Mouse (Mus musculus): ENCODE measurements around the gene Stkld1. TPM values are rescaled to one million over a fixed set of nuclear protein-coding genes. Genes with fewer than 3 reads are reported as not detected.
"Not testable (repeated sequence)": the region's sequence is repeated elsewhere in the genome, so short reads cannot be mapped to it uniquely, and the experiment has no call there.

Stkld1 gene
- polyA plus RNA-seq (2017; shearing (Covaris generic)), result under 1 TPM in 1 of 2 experiments, not detected in 1; 0.42 TPM

DNA sequence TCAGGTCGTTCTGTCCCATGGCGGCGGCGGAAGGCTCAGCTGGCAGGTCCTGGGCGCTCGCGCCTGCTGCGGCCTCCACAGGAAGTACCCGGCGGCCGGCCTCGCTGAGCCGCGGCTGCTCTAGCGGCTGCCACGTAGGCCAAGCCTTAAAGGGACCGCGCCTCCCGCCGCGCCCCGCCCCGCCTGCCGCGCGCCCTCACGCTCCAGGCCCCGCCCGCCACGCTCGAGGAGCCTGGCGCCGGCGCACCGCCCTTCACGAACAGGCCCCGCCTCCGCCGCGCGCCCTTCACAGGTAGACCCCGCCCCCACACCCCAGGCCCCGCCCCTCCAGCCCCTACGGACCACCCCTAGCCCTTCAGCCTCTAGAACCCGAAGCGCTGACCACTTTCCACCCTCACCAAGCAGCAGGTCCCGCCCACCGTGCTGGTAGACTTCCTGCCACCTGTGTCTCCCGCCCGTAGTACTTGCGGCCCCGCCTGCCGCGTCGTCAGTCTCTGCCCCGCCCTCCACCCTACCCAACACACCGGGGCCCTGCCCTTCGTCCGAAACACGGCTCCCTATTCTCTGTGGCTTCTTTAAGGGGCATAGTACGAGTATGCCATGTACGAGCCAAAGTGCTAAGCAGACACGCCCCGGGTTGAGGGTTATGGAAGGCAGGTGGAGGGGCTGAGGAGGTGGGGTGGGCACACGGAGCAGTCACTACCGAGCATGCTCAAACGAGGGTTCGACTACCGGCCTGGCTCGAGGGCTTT, at the start of gene Stkld1, which contains the start of gene Surf4:
Stkld1 (plus strand) TSS at position 744 of the 752 bp plus-strand sequence.
Surf4 (minus strand) TSS at position 625 of the 752 bp plus-strand sequence.
- ATAC-seq, result peak; percentile 84

GRCm38 (mm10) chr2:26885541-26885940, 48.3 kb upstream of the Stkld1 start:
- ATAC-seq, result not testable (repeated sequence)

- not testable (repeated sequence) for ATAC-seq
Measured at GRCm38 (mm10) chr2:26886170-26886569, 47.7 kb upstream of the Stkld1 start.

- ATAC-seq, result no peak
Measured at GRCm38 (mm10) chr2:26895898-26896297, 37.9 kb upstream of the Stkld1 start.

GRCm38 (mm10) chr2:26900731-26901130, 33.1 kb upstream of the Stkld1 start:
- ATAC-seq, result no peak

- no peak for ATAC-seq
Measured at GRCm38 (mm10) chr2:26901834-26902400, 31.9 kb upstream of the Stkld1 start.

DNA sequence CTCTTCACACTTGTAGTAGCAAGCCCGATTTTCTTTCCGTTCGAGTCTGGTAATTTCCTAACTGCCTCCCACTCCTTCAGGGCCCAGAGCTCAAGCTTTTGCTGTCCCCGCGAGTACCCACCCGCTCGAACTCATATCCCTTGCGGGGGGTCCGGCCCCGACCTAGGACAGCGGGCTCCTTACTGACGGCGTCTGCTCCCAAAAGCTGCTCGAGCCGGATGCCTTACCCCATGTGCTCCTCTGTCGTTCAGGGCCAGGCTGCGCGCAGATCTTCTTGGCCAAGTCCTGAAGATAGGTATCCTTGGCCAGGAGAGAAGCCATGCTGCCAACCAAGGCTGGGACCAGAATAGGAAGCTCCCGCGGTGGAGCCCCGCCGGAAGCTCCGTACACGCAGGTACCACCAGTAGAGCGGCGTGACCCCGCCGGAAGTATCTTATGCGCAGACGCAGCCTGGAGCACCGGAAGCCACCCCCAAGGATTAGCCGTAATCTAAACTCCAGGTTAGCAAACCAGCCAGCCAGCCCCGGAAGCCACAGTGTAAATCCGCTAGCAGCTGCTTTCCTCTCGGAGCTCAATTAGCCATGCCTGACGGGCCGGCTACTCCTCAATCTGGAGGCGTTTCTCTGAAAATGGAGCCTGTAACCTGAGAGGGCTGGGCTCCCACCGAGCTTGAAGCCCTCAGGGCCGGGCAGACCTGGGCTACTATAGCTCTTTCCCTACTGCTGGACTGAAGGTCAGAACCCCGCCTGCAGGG, 31.2 kb upstream of the Stkld1 start, which contains the start of gene Surf6:
Surf6 (minus strand) TSS at position 413 of the 754 bp plus-strand sequence.
- ATAC-seq, result peak; percentile 99

GRCm38 (mm10) chr2:26903311-26903710, 30.5 kb upstream of the Stkld1 start:
- ATAC-seq, result no peak

- ATAC-seq, result no peak
Measured at GRCm38 (mm10) chr2:26905936-26906335, 27.9 kb upstream of the Stkld1 start.

DNA sequence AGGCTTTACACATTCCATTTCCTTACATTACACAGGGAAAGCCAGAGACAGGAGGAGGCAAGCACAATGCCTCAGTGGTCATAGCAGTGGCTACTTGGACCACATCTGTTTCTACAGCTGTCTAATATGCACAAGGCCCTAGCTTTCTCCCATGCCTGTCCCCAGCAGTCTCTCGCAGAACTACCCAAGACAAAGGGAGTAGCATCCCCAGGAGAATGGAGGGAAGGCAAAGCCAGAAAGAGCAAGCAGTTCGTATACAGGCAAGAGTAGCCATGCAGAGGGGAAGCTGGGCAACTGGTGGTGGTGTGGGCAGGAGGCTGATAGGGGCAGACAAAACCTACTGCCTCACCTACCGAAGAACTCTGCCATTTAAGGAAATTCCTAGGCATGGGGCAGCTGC, 27.4 kb upstream of the Stkld1 start:
- no peak for ATAC-seq

- ATAC-seq, result no peak
Measured at GRCm38 (mm10) chr2:26907109-26907508, 26.7 kb upstream of the Stkld1 start.

- ATAC-seq, result no peak
Measured at GRCm38 (mm10) chr2:26908710-26909386, 25.0 kb upstream of the Stkld1 start.

- ATAC-seq, result no peak
Measured at GRCm38 (mm10) chr2:26909387-26909784, 24.5 kb upstream of the Stkld1 start.

DNA sequence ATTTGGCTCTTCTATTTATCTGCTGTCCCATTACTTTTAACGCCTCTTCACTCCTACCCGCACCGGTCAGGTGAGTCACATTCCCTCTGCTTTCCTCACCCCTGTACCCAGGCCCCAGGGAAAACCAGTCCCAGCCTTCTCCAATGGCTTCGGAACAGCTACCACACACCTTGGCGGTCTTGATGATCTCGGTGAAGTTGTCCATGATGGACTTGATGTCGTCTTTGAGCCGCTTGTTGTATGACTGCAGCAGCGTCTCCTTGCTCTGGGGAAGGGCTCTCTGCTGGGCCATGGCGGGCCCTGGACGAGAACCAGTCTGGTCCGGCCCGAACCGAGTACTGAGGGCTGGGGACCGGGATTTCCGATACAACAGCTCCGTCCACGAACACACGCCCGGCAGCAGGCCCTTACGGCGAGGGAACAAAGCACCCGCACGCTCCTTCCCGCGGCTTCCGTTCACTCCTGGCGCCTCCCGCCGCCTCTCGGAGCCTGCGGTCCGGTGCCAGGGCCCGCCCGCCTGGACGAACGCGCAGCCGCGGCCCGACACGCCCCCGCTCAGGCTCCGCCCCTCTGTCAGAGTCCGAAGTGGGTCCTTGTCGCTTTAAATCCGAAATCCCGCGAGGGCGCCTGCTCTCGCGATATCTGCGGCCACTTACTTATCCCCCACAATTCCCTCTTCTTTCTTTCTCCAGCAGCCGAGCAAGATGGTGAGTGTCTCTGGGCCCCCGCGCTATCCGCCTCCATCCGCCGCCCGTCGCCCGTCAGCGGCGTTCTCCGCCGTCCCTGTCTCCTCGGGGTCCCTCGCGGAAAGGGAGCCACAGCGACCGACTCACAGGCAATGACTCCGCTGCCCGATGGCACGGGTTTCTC, 23.5 kb upstream of the Stkld1 start, which contains the start of the genes Med22 and Rpl7a:
Med22 (minus strand) TSS at position 554 of the 870 bp plus-strand sequence.
Rpl7a (plus strand) TSS at position 641 of the 870 bp plus-strand sequence.
- ATAC-seq, result peak; percentile 93

GRCm38 (mm10) chr2:26910994-26911765, 22.7 kb upstream of the Stkld1 start:
- ATAC-seq, result peak; percentile 33

DNA sequence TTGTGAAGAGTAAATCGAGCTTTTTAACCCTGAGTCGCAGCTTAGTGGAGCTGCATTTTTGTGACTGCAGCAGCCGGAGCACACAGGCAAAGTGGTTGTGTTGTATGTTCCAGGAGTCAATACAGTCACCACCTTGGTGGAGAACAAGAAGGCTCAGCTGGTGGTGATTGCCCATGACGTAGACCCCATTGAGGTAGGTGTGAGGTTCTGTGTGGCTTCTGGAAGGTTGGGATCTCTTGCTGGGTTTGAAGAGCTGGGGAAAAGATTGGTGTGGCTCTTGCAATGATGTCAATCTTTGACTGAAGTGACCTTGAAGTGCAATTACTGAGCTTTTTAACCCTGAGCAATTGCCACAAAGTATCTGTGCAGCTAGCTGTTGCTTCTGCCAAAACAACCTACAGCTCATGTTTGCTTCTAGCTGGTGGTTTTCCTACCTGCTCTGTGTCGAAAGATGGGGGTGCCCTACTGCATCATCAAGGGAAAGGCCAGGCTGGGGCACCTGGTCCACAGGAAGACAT, 21.5 kb upstream of the Stkld1 start:
- ATAC-seq, result no peak

DNA sequence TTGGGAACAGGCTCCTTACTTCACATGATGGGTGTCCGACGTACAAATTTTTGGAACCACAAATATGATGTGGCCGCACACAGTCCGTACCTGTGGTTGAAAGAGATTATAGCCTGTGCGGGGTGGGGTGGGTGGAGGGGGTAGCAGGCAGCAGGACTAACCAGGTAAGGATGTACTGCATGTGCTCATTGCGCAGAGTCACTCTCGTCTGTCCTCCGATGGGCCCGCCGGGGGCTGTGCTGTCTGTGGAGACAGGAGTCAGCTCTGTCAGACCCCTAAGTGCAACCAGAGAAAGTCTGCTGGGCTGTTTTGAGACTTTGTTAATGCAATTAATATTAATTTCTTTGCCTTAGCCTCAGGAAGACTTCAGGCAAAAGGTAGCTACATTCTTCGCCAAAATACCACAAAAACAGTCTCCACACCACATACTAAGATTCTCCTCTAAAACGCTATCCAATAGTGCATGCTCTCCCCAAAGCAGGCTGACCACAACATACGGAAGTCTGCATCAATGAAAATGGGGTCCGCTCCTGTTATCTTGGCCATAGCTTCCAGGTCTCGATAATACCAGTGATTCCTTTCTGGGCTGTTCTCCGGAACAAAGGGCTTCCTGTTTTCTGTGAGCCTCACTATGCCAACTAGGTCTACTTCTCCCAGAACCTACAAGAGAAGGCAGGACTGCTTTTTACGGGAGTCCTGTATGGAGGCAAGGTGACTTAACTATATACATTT, 20.3 kb upstream of the Stkld1 start:
- no peak for ATAC-seq

DNA sequence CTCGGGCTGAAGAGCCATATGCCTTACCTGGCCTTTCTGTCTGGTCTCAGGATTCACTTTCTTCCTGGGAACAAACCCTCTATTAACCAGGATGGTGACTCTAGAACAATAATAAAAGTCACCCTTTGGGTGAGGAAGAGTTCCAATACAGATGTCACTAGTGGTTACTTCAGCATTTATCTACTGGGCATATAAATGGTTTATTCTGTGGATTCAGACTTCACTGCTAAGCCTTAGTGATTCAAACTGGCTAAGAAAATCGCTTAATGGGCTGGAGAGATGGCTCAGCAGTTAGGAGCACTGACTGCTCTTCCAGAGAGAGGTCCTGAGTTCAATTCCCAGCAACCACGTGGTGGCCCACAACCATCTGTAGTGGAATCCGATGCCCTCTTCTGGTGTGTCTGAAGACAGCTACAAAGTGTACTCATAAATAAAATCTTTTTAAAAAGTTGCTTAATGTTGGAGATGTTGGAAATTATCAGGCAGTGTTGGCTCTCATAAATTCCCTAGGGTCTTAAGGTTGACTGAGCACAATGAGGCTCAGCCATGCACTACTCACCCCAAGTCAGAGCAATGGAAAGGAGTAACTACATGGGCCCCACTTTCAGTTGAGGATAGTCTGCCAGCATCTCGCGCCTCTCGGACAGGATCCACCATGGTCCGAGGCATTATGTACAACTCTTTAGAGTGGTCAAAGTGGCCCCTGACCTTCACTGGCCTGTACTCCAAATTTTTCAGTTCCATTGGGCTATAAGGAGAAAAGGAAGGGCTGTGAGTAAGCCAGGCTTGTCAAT, 19.5 kb upstream of the Stkld1 start:
- no peak for ATAC-seq

Measured in CD4-positive, CD25-positive, alpha-beta regulatory T cell, adult 4 months (primary cell).